Comparison of ENCODE assay signal across 10 mouse cellular contexts in the genomic region with DNA sequence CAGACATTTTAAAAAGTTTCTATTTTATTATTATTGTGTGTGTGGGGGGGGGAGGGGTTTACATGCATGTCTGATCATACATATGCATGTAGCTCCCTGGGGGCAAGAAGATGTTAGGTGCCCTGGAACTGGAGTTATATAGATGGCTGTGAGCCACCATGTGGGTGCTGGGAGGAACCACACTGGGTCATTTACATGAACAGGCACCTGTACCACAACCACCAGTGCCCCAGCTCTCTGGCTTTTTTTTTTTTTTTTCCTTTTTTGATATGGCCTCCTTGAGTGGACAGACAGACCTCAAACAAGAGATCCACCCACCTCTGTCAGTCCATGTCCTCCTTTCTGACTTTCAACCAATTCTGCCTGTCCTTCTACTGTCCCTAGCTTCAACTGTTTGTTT. TPM values are rescaled to one million over a fixed set of nuclear protein-coding genes. Genes with fewer than 3 reads are reported as not detected.
DNase-seq lines count a peak whose midpoint lies in the region; ATAC-seq and TF ChIP-seq lines count a peak whose summit lies in the region.
"Had no signal": no experiment of that assay in that cellular context is flagged by ENCODE, and none has a peak within 500 bp of the region (broad histone marks: within the 10 kb centered on the region; RNA-seq: fewer than 3 reads in every experiment).

No protein-coding gene starts in this region.

- no peak for ATAC-seq in heart, embryonic 13.5 days (ENCODE audit: extremely low read depth, insufficient number of reproducible peaks, low FRiP score, low TSS enrichment)
- no peak for ATAC-seq in embryonic facial prominence, embryonic 15.5 days (ENCODE audit: insufficient number of reproducible peaks, low FRiP score, low TSS enrichment, low read depth)
- no peak for ATAC-seq in liver, embryonic 12.5 days
- no peak for ATAC-seq in monocyte, adult 5-6 weeks (replicated peaks; ENCODE audit: insufficient number of reproducible peaks, low FRiP score, low TSS enrichment, poor library complexity, severe bottlenecking)

- H3K36me3 ChIP-seq in heart, embryonic 13.5 days: peaks cover 16% of the 10 kb centered on the region
- peaks cover 24% of the 10 kb centered on the region for H3K36me3 ChIP-seq in C2C12 (ENCODE audit: control insufficient read depth, insufficient read depth)
- H3K36me3 ChIP-seq in embryonic facial prominence, embryonic 15.5 days: peaks cover 14% of the 10 kb centered on the region
- H3K36me3 ChIP-seq in liver, embryonic 12.5 days: peaks cover 23% of the 10 kb centered on the region

- intact Hi-C loops in heart, postnatal 25 days (cut with DNase I): no loop called here

- H3K4me3 ChIP-seq in heart, embryonic 13.5 days: peak overlapping the region; percentile 69
- H3K4me3 ChIP-seq in C2C12 (ENCODE audit: insufficient read depth, poor library complexity, severe bottlenecking): peak overlapping the region; percentile 92
- H3K4me3 ChIP-seq in embryonic facial prominence, embryonic 15.5 days (replicated peaks): peak overlapping the region; percentile 85
- peak overlapping the region; percentile 99 for H3K4me3 ChIP-seq in liver, embryonic 12.5 days

- peaks cover 33% of the 10 kb centered on the region for H3K4me1 ChIP-seq in heart, embryonic 13.5 days
- peaks cover 16% of the 10 kb centered on the region for H3K4me1 ChIP-seq in embryonic facial prominence, embryonic 15.5 days
- H3K4me1 ChIP-seq in liver, embryonic 12.5 days: peaks cover 45% of the 10 kb centered on the region

- no peak overlapping the region for H3ac ChIP-seq in C2C12 (ENCODE audit: control insufficient read depth, insufficient read length, low read depth)

- no peaks in the 10 kb centered on the region for H3K9me3 ChIP-seq in heart, embryonic 13.5 days
- H3K9me3 ChIP-seq in embryonic facial prominence, embryonic 15.5 days (replicated peaks): no peaks in the 10 kb centered on the region
- H3K9me3 ChIP-seq in liver, embryonic 12.5 days (replicated peaks): no peaks in the 10 kb centered on the region

- H3K79me2 ChIP-seq in C2C12 (ENCODE audit: control insufficient read depth, insufficient read depth): peaks cover 26% of the 10 kb centered on the region

- DNase-seq in heart, postnatal 25 days (ENCODE audit: low spot score): no peak
- DNase-seq in yolk sac, embryonic 10.5 days (ENCODE audit: low spot score): no peak
- no peak for DNase-seq in lung, postnatal 36 days
- DNase-seq: cerebellum, adult 9-10 months; kidney, adult 8-10 months had no signal

- no peak overlapping the region for H3K27ac ChIP-seq in heart, embryonic 13.5 days (replicated peaks)
- H3K27ac ChIP-seq in embryonic facial prominence, embryonic 15.5 days (replicated peaks): no peak overlapping the region
- H3K27ac ChIP-seq in liver, embryonic 12.5 days: no peak overlapping the region; the same call in 1 of the 2 replicates

- peaks cover 15% of the 10 kb centered on the region for H3K79me3 ChIP-seq in C2C12 (ENCODE audit: low read depth)

- peak overlapping the region; percentile 74 for H3K4me2 ChIP-seq in heart, embryonic 13.5 days
- H3K4me2 ChIP-seq in embryonic facial prominence, embryonic 15.5 days (replicated peaks): peak overlapping the region; percentile 66
- peak overlapping the region; percentile 90 for H3K4me2 ChIP-seq in liver, embryonic 12.5 days

- no peaks in the 10 kb centered on the region for H3K27me3 ChIP-seq in heart, embryonic 13.5 days (replicated peaks)
- H3K27me3 ChIP-seq in C2C12 (ENCODE audit: control insufficient read depth, insufficient read depth, insufficient read length): no peaks in the 10 kb centered on the region
- no peaks in the 10 kb centered on the region for H3K27me3 ChIP-seq in embryonic facial prominence, embryonic 15.5 days
- H3K27me3 ChIP-seq in liver, embryonic 12.5 days (replicated peaks): no peaks in the 10 kb centered on the region

- H3K9ac ChIP-seq in heart, embryonic 13.5 days: peak overlapping the region; percentile 94; the same call in 1 of the 2 replicates
- H3K9ac ChIP-seq in embryonic facial prominence, embryonic 15.5 days: no peak overlapping the region
- H3K9ac ChIP-seq in liver, embryonic 12.5 days: peak overlapping the region; percentile 87

- no peak for TF ChIP-seq CTCF in C2C12 (IDR thresholded peaks at IDR 0.05; ENCODE audit: control insufficient read depth, insufficient read depth, insufficient read length)

TF ChIP-seq in C2C12, 6 proteins besides CTCF, POLR2A, EP300 and RAD21:
- TF ChIP-seq MYOD1 (IDR thresholded peaks at IDR 0.05; ENCODE audit: control insufficient read depth, insufficient read length, low read depth): no peak
- TF ChIP-seq USF1 (IDR thresholded peaks at IDR 0.05; ENCODE audit: low read depth): no peak
- no peak for TF ChIP-seq FOSL1 (IDR thresholded peaks at IDR 0.05; ENCODE audit: insufficient read depth, low read length, poor library complexity, severe bottlenecking)
- TF ChIP-seq MAX (IDR thresholded peaks at IDR 0.05): no peak
- TF ChIP-seq MYOG (IDR thresholded peaks at IDR 0.05; ENCODE audit: control insufficient read depth, extremely low read depth, insufficient read length): no peak
- TF ChIP-seq CEBPB (IDR thresholded peaks at IDR 0.05; ENCODE audit: low read depth): no peak

RNA-seq across cellular contexts. Expression of gene Uqcrq, which starts 1.4 kb away (rescaled TPM):
- 1,048 and 1,267 TPM in 2 replicates for polyA plus RNA-seq in heart, embryonic 13.5 days (2015; fragmentation: Nextera tagmentation; extraction: Ambion mirVana)
- total RNA-seq in heart, postnatal 25 days (2021): 1,000 to 10,000 TPM; 2,761 to 2,992 TPM
- polyA plus RNA-seq in C2C12 (2012; fragmentation: generic; extraction: Trizol): 664 TPM
- 535 and 540 TPM in 2 replicates for polyA plus RNA-seq in embryonic facial prominence, embryonic 15.5 days (2015; fragmentation: Nextera tagmentation; extraction: Ambion mirVana)
- 641 and 664 TPM in 2 replicates for polyA plus RNA-seq in liver, embryonic 12.5 days (2016; fragmentation: Nextera tagmentation; extraction: Ambion mirVana)
- 11.2 to 22.8 TPM (median 17.8 TPM) in 3 replicates for total RNA-seq in monocyte, adult 5-6 weeks (2017)

RNA-seq across cellular contexts. Expression of gene Gdf9, which starts 1.6 kb away (rescaled TPM):
- polyA plus RNA-seq in heart, embryonic 13.5 days (2015; fragmentation: Nextera tagmentation; extraction: Ambion mirVana): 0.91 and 1.2 TPM in 2 replicates
- total RNA-seq in heart, postnatal 25 days (2021): under 1 TPM; 0.22 to 0.68 TPM
- polyA plus RNA-seq in C2C12 (2012; fragmentation: generic; extraction: Trizol): 0.70 TPM
- polyA plus RNA-seq in embryonic facial prominence, embryonic 15.5 days (2015; fragmentation: Nextera tagmentation; extraction: Ambion mirVana): 2.3 and 2.4 TPM in 2 replicates
- 0.21 and 0.33 TPM in 2 replicates for polyA plus RNA-seq in liver, embryonic 12.5 days (2016; fragmentation: Nextera tagmentation; extraction: Ambion mirVana)
- not detected in 3 replicates for total RNA-seq in monocyte, adult 5-6 weeks (2017)

RNA-seq across cellular contexts. Expression of gene Leap2, which starts 6.2 kb away (rescaled TPM):
- 0.51 TPM in 2 replicates for polyA plus RNA-seq in heart, embryonic 13.5 days (2015; fragmentation: Nextera tagmentation; extraction: Ambion mirVana)
- not detected for total RNA-seq in heart, postnatal 25 days (2021)
- not detected for polyA plus RNA-seq in C2C12 (2012; fragmentation: generic; extraction: Trizol)
- not detected in 2 replicates for polyA plus RNA-seq in embryonic facial prominence, embryonic 15.5 days (2015; fragmentation: Nextera tagmentation; extraction: Ambion mirVana)
- polyA plus RNA-seq in liver, embryonic 12.5 days (2016; fragmentation: Nextera tagmentation; extraction: Ambion mirVana): 5.3 and 5.4 TPM in 2 replicates
- not detected in 3 replicates for total RNA-seq in monocyte, adult 5-6 weeks (2017)

RNA-seq across cellular contexts. Expression of gene Gm10447, which starts 27.7 kb away (rescaled TPM):
- 0.09 and 0.14 TPM in 2 replicates for polyA plus RNA-seq in heart, embryonic 13.5 days (2015; fragmentation: Nextera tagmentation; extraction: Ambion mirVana)
- total RNA-seq in heart, postnatal 25 days (2021): not detected
- not detected for polyA plus RNA-seq in C2C12 (2012; fragmentation: generic; extraction: Trizol)
- polyA plus RNA-seq in embryonic facial prominence, embryonic 15.5 days (2015; fragmentation: Nextera tagmentation; extraction: Ambion mirVana): 0.17 and 0.28 TPM in 2 replicates
- polyA plus RNA-seq in liver, embryonic 12.5 days (2016; fragmentation: Nextera tagmentation; extraction: Ambion mirVana): 0.05 and 0.10 TPM in 2 replicates
- not detected in 3 replicates for total RNA-seq in monocyte, adult 5-6 weeks (2017)

RNA-seq across cellular contexts. Expression of gene Shroom1, which starts 27.8 kb away (rescaled TPM):
- 3.0 TPM in 2 replicates for polyA plus RNA-seq in heart, embryonic 13.5 days (2015; fragmentation: Nextera tagmentation; extraction: Ambion mirVana)
- total RNA-seq in heart, postnatal 25 days (2021): under 1 TPM; 0.49 to 0.59 TPM
- 0.82 TPM for polyA plus RNA-seq in C2C12 (2012; fragmentation: generic; extraction: Trizol)
- polyA plus RNA-seq in embryonic facial prominence, embryonic 15.5 days (2015; fragmentation: Nextera tagmentation; extraction: Ambion mirVana): 3.4 and 3.7 TPM in 2 replicates
- 1.9 and 2.0 TPM in 2 replicates for polyA plus RNA-seq in liver, embryonic 12.5 days (2016; fragmentation: Nextera tagmentation; extraction: Ambion mirVana)
- not detected in 3 replicates for total RNA-seq in monocyte, adult 5-6 weeks (2017)
